Mouse (Mus musculus) thymus, adult 2 months (tissue): ENCODE results near the gene Foxred1.

ENCODE experiments used
- CTCF ChIP-seq: fragments of 200-500 bp; IDR thresholded peaks from 2 replicates; pipeline ENCODE4 v1.5.1; 2012; ENCODE audit warnings: mild to moderate bottlenecking, control low read depth, low read length, moderate library complexity, borderline replicate concordance; ENCODE audit not compliant: control insufficient read depth, poor library complexity, insufficient read depth; ENCODE audit errors: extremely low read depth
- POLR2A ChIP-seq: fragments of 200-500 bp; IDR thresholded peaks from 2 replicates; pipeline ENCODE4 v1.6.1; 2012; ENCODE audit warnings: mild to moderate bottlenecking, low read length, control low read depth, moderate library complexity; ENCODE audit not compliant: control insufficient read depth, poor library complexity, insufficient read depth; ENCODE audit errors: extremely low read depth

DNA sequence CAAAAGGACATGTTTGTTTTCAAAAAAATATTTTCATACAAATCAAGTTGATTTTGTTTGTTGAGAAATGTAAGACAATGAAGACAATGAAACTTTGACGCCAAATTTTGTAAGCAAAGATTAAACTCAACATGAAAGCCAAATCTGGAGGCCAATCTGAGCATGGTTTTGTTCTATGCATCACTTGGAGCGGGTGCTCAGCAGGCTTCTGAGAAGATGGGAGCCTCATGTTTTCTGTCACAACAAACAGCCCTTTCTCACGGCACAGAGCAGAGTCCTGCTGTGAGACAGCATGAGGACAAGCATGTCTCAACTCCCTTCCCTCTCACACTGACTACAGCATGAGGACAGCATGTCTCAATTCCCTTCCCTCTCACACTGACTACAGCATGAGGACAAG is 25.1 kb upstream of the Foxred1 start:
- TF ChIP-seq CTCF: no peak
- no peak for TF ChIP-seq POLR2A
